Mouse (Mus musculus): ENCODE data around the gene Tmem169. TPM values are rescaled to one million over a fixed set of nuclear protein-coding genes. Genes with fewer than 3 reads are reported as not detected.

Tmem169 gene
- polyA plus RNA-seq, 1 experiment from 2014 or later, result 17.4 TPM

- no peak overlapping the region for H3K4me3 ChIP-seq
- 92% methylated on average over 4 of the region's 4 CpGs for WGBS
- H3K27me3 ChIP-seq (ENCODE audit: insufficient read depth, poor library complexity, severe bottlenecking), result no peaks in the 10 kb centered on the region
- no peak overlapping the region for H3K27ac ChIP-seq
- 0 out of 2 replicates have a peak, but pooled peaks cover 4% of the 10 kb centered on the region for H3K36me3 ChIP-seq
- peaks cover 15% of the 10 kb centered on the region for H3K4me1 ChIP-seq (replicated peaks)
- H3K9me3 ChIP-seq, result no peaks in the 10 kb centered on the region
- no peak for DNase-seq (ENCODE audit: low spot score)
Observed at GRCm38 (mm10) chr1:72291421-72291820, 7.3 kb downstream of the Tmem169 start.

- 0 out of 2 replicates have a peak, but pooled peaks cover 4% of the 10 kb centered on the region for H3K36me3 ChIP-seq
- WGBS, result 94% methylated on average over 2 of the region's 2 CpGs
- no peaks in the 10 kb centered on the region for H3K27me3 ChIP-seq (ENCODE audit: insufficient read depth, poor library complexity, severe bottlenecking)
- DNase-seq (ENCODE audit: low spot score), result no peak
- peaks cover 10% of the 10 kb centered on the region for H3K4me1 ChIP-seq (replicated peaks)
- no peaks in the 10 kb centered on the region for H3K9me3 ChIP-seq
- no peak overlapping the region for H3K27ac ChIP-seq
- H3K4me3 ChIP-seq, result no peak overlapping the region
Observed at GRCm38 (mm10) chr1:72291925-72292324, 7.8 kb downstream of the Tmem169 start.

- Histone ChIP-seq H3K9me3 (no peaks in the 10 kb centered on the region), H3K4me3 (no peak overlapping the region), H3K36me3 (0 out of 2 replicates have a peak, but pooled peaks cover 4% of the 10 kb centered on the region), H3K4me1 (replicated peaks) (no peaks in the 10 kb centered on the region), H3K27me3 (ENCODE audit: insufficient read depth, poor library complexity, severe bottlenecking) (no peaks in the 10 kb centered on the region), H3K27ac (no peak overlapping the region)
- no peak for DNase-seq (ENCODE audit: low spot score)
- 77% methylated on average over 4 of the region's 4 CpGs for WGBS
Observed at GRCm38 (mm10) chr1:72293869-72294663, 9.9 kb downstream of the Tmem169 start.

DNA sequence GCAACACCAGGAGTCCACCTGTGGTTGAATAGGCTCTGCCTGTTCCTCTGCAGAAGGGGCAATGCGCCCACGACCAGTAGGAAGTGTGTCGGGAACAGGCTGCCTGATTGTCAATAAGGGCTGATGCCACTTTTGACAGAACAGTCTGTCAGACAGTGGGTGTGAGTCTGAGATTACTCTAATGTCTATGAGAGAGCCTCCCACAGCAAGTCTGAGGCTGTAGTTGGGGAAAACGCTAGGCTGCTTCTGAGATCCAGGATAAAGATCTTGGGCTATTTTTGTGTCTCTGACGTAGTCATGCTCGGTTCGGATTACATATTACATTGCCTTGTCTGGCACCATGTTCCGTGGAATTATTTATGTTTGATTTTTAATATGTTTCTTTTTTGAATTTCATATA lies 11.6 kb downstream of the Tmem169 start:
- 91% methylated on average over 8 of the region's 8 CpGs for WGBS
- Histone ChIP-seq H3K27me3 (ENCODE audit: insufficient read depth, poor library complexity, severe bottlenecking) (no peaks in the 10 kb centered on the region), H3K4me1 (replicated peaks) (no peaks in the 10 kb centered on the region), H3K4me3 (no peak overlapping the region), H3K27ac (no peak overlapping the region), H3K9me3 (no peaks in the 10 kb centered on the region), H3K36me3 (0 out of 2 replicates have a peak, but pooled peaks cover 4% of the 10 kb centered on the region)
- DNase-seq (ENCODE audit: low spot score), result no peak

- WGBS, result 87% methylated on average over 1 of the region's 1 CpGs
- Histone ChIP-seq H3K27ac (no peak overlapping the region), H3K4me1 (replicated peaks) (peaks cover 4% of the 10 kb centered on the region; the same call in 1 of the 2 replicates), H3K4me3 (no peak overlapping the region), H3K36me3 (no peaks in the 10 kb centered on the region), H3K27me3 (ENCODE audit: insufficient read depth, poor library complexity, severe bottlenecking) (no peaks in the 10 kb centered on the region), H3K9me3 (no peaks in the 10 kb centered on the region)
- DNase-seq (ENCODE audit: low spot score), result no peak
Observed at GRCm38 (mm10) chr1:72301845-72302244, 17.7 kb downstream of the Tmem169 start.

GRCm38 (mm10) chr1:72306241-72306640 lies 22.1 kb downstream of the Tmem169 start:
- no peaks in the 10 kb centered on the region for H3K27me3 ChIP-seq (ENCODE audit: insufficient read depth, poor library complexity, severe bottlenecking)
- peak overlapping the region; percentile 96 for H3K27ac ChIP-seq
- H3K4me3 ChIP-seq, result peak overlapping the region; percentile 68; the same call in 1 of the 2 replicates
- H3K36me3 ChIP-seq, result peaks cover 10% of the 10 kb centered on the region; the same call in 1 of the 2 replicates
- no peaks in the 10 kb centered on the region for H3K9me3 ChIP-seq
- DNase-seq (ENCODE audit: low spot score), result peak; percentile 17
- H3K4me1 ChIP-seq (replicated peaks), result peaks cover 32% of the 10 kb centered on the region
- WGBS, result 70% methylated on average over 3 of the region's 3 CpGs

DNA sequence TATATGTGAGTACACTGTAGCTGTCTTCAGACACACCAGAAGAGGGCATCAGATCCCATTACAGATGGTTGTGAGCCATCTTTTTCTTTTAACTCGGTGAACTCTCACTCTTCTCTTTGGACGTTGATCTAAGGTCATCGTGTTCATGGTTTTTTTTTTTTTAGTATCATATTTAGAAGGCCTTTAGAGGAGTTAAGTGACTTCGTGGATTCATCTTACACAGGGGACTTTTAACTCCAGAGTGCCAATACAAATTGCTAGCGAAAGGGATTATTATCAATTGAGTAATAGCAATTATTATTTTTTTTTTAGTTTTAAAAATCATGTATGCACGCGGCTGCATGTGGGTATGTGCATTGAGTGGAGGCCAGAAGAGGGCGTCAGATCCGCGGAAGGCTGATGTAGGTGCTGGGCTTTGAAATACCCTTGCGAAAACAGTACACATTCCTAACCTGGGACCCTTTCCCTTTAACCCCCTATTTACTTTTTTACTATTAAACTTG lies 22.6 kb downstream of the Tmem169 start:
- DNase-seq (ENCODE audit: low spot score), result no peak
- Histone ChIP-seq H3K27me3 (ENCODE audit: insufficient read depth, poor library complexity, severe bottlenecking) (no peaks in the 10 kb centered on the region), H3K4me1 (replicated peaks) (peaks cover 32% of the 10 kb centered on the region), H3K27ac (peak overlapping the region; percentile 96), H3K4me3 (peak overlapping the region; percentile 68), H3K36me3 (peaks cover 15% of the 10 kb centered on the region), H3K9me3 (no peaks in the 10 kb centered on the region)
- 5% methylated on average over 11 of the region's 11 CpGs for WGBS

GRCm38 (mm10) chr1:72307317-72307798 lies 23.2 kb downstream of the Tmem169 start, which contains the start of gene Xrcc5:
Xrcc5 (plus strand) TSS chr1:72307421.
- peak; percentile 95 for DNase-seq (ENCODE audit: low spot score)
- no peaks in the 10 kb centered on the region for H3K9me3 ChIP-seq
- peaks cover 21% of the 10 kb centered on the region for H3K36me3 ChIP-seq
- H3K27ac ChIP-seq, result peak within 1 kb of the TSS; percentile 96
- under 1% methylated on average over 21 of the region's 21 CpGs for WGBS
- peaks cover 32% of the 10 kb centered on the region for H3K4me1 ChIP-seq (replicated peaks)
- H3K4me3 ChIP-seq, result peak within 1 kb of the TSS; percentile 68
- no peaks in the 10 kb centered on the region for H3K27me3 ChIP-seq (ENCODE audit: insufficient read depth, poor library complexity, severe bottlenecking)

DNA sequence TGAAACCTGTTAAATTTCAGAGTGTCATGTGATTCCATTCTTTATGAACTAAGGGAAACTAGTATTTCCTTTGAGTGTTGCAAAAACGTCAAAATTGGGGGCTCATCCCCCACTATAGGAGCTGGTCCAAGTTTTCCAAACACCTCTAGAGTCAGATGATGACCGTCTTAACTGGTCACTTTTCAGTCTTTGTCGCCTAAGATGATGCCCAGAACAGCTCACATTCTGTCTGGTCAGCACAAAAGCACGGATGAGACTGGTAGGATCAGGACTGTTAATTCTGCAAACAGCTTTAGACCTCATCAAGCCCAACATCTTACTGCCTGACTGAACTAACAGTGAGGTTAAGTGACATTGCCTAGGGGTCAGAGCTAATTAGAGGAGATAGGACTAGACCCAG lies 24.8 kb downstream of the Tmem169 start:
- WGBS, result 80% methylated on average over 4 of the region's 4 CpGs
- H3K4me3 ChIP-seq, result no peak overlapping the region
- DNase-seq (ENCODE audit: low spot score), result no peak

GRCm38 (mm10) chr1:72309744-72310424 lies 25.7 kb downstream of the Tmem169 start:
- Histone ChIP-seq H3K36me3 (peaks cover 38% of the 10 kb centered on the region), H3K27ac (0 out of 2 replicates have a peak overlapping the region, but pooled peaks have one; percentile 4), H3K9me3 (no peaks in the 10 kb centered on the region), H3K27me3 (ENCODE audit: insufficient read depth, poor library complexity, severe bottlenecking) (no peaks in the 10 kb centered on the region), H3K4me1 (replicated peaks) (peaks cover 32% of the 10 kb centered on the region), H3K4me3 (no peak overlapping the region)
- 68% methylated on average over 6 of the region's 6 CpGs for WGBS
- DNase-seq (ENCODE audit: low spot score), result peak; percentile 27

More for the DNA sequence above, 24.8 kb downstream of the Tmem169 start:
- peaks cover 33% of the 10 kb centered on the region for H3K36me3 ChIP-seq
- H3K9me3 ChIP-seq, result no peaks in the 10 kb centered on the region
- no peak overlapping the region for H3K27ac ChIP-seq
- H3K4me1 ChIP-seq (replicated peaks), result peaks cover 32% of the 10 kb centered on the region
- no peaks in the 10 kb centered on the region for H3K27me3 ChIP-seq (ENCODE audit: insufficient read depth, poor library complexity, severe bottlenecking)

GRCm38 (mm10) chr1:72312701-72313398 lies 28.7 kb downstream of the Tmem169 start:
- no peak overlapping the region for H3K4me3 ChIP-seq
- peaks cover 67% of the 10 kb centered on the region for H3K36me3 ChIP-seq
- peaks cover 27% of the 10 kb centered on the region for H3K4me1 ChIP-seq (replicated peaks)
- H3K9me3 ChIP-seq, result no peaks in the 10 kb centered on the region
- H3K27ac ChIP-seq, result no peak overlapping the region
- H3K27me3 ChIP-seq (ENCODE audit: insufficient read depth, poor library complexity, severe bottlenecking), result no peaks in the 10 kb centered on the region
- no peak for DNase-seq (ENCODE audit: low spot score)
- 88% methylated on average over 9 of the region's 9 CpGs for WGBS

GRCm38 (mm10) chr1:72313399-72314039 lies 29.4 kb downstream of the Tmem169 start:
- Histone ChIP-seq H3K4me1 (replicated peaks) (peaks cover 20% of the 10 kb centered on the region), H3K36me3 (peaks cover 74% of the 10 kb centered on the region), H3K4me3 (no peak overlapping the region), H3K9me3 (no peaks in the 10 kb centered on the region), H3K27me3 (ENCODE audit: insufficient read depth, poor library complexity, severe bottlenecking) (no peaks in the 10 kb centered on the region), H3K27ac (no peak overlapping the region)
- DNase-seq (ENCODE audit: low spot score), result no peak
- WGBS, result 80% methylated on average over 5 of the region's 5 CpGs

Data from hindbrain, embryonic 10.5 days (tissue).